Mouse (Mus musculus) liver, embryonic 14.5 days (tissue): ENCODE data around the gene Siah3.

Experiments
- CTCF ChIP-seq: IDR thresholded peaks from 2 replicates; pipeline ENCODE4 v1.5.1; 2016; ENCODE audit warnings: antibody characterized with exemption, low read depth, control low read depth
- EP300 ChIP-seq: IDR thresholded peaks from 2 replicates; pipeline ENCODE4 v1.6.1; 2016; ENCODE audit warnings: antibody characterized with exemption, low read depth

DNA sequence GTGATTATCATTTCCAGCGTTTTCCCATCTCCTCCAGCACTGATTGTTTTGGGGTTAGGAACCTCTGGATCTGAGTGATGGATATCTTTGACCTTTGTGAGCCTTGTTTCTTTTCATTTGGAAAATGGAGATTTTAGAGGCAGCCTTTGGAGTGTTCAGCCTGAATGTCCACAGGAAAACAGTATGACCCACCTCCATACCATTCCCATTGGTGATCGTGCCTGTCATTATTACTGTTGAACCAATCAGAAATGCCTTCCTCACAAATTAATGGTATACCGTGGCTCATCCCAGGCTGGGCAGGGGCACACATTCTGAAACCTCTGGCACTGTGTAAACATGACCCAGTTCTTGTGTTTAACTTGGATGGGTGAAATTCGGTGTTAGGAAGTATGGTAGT, 6.0 kb downstream of the Siah3 start:
- TF ChIP-seq CTCF = no peak
- no peak for TF ChIP-seq EP300
